Mouse (Mus musculus) intestine, postnatal 0 days (tissue): ENCODE results near the gene Cdc42se2. TPM values are rescaled to one million over a fixed set of nuclear protein-coding genes. Genes with fewer than 3 reads are reported as not detected.

Experiments used
- ATAC-seq: fragments of 200-750 bp; cut with Nextera tagmentation; 2 replicates; pipeline ENCODE4 v1.8.0; 2017; ENCODE audit warnings: mild to moderate bottlenecking, moderate TSS enrichment, moderate library complexity
- H3K27ac ChIP-seq: fragments of 300-500 bp; sonication (generic); 2 replicates; pipeline ENCODE4 v1.5.1; 2014; ENCODE audit warnings: mild to moderate bottlenecking, low read depth, low read length, moderate library complexity
- H3K27me3 ChIP-seq: fragments of 300-500 bp; sonication (generic); replicated peaks from 2 replicates; pipeline ENCODE4 v1.6.1; 2014; ENCODE audit warnings: low read length, mixed read lengths; ENCODE audit not compliant: control insufficient read depth, insufficient read depth
- H3K36me3 ChIP-seq: fragments of 300-500 bp; sonication (generic); 2 replicates; pipeline ENCODE4 v1.6.1; 2014; ENCODE audit warnings: mild to moderate bottlenecking, moderate library complexity; ENCODE audit not compliant: control insufficient read depth, insufficient read depth
- H3K4me1 ChIP-seq: fragments of 300-500 bp; sonication (generic); replicated peaks from 2 replicates; pipeline ENCODE4 v1.6.1; 2014; ENCODE audit warnings: antibody characterized with exemption, low read length, mixed read lengths; ENCODE audit not compliant: control insufficient read depth, insufficient read depth
- H3K4me2 ChIP-seq: fragments of 300-500 bp; sonication (generic); replicated peaks from 2 replicates; pipeline ENCODE4 v1.6.1; 2014; ENCODE audit warnings: low read depth, mild to moderate bottlenecking, moderate library complexity
- H3K4me3 ChIP-seq: fragments of 300-500 bp; sonication (generic); 2 replicates; pipeline ENCODE4 v1.5.1; 2014; ENCODE audit warnings: low read depth, low read length
- H3K9ac ChIP-seq: fragments of 300-500 bp; sonication (generic); 2 replicates; pipeline ENCODE4 v1.6.1; 2014; ENCODE audit warnings: mild to moderate bottlenecking, low read depth, low read length
- H3K9me3 ChIP-seq: fragments of 300-500 bp; sonication (generic); 2 replicates; pipeline ENCODE4 v1.6.1; 2016; ENCODE audit warnings: mixed run types; ENCODE audit not compliant: control insufficient read depth
- CTCF ChIP-seq: sonication (generic); IDR thresholded peaks from 2 replicates; pipeline ENCODE4 v1.5.1; 2016; ENCODE audit warnings: low read depth, mild to moderate bottlenecking, control low read depth, antibody characterized with exemption, moderate library complexity
- WGBS: fragments of 180-500 bp; shearing (Covaris S2); extraction: QIAGEN DNeasy Blood & Tissue Kit; methylation state at CpG from one replicate; pipeline ENCODE4 v1.1.7; 2014; 5-methylcytosine and 5-hydroxymethylcytosine counted together
- polyA plus RNA-seq: library from polyadenylated mRNA; unstranded; fragments of >200 nt; fragmentation: Nextera tagmentation; extraction: Ambion mirVana; gene quantifications from 2 replicates; pipeline ENCODE4 v1.2.1, GENCODE M21; 2015

The Cdc42se2 gene
- polyA plus RNA-seq, 1 experiment from 2014 or later: 58.8 TPM

DNA sequence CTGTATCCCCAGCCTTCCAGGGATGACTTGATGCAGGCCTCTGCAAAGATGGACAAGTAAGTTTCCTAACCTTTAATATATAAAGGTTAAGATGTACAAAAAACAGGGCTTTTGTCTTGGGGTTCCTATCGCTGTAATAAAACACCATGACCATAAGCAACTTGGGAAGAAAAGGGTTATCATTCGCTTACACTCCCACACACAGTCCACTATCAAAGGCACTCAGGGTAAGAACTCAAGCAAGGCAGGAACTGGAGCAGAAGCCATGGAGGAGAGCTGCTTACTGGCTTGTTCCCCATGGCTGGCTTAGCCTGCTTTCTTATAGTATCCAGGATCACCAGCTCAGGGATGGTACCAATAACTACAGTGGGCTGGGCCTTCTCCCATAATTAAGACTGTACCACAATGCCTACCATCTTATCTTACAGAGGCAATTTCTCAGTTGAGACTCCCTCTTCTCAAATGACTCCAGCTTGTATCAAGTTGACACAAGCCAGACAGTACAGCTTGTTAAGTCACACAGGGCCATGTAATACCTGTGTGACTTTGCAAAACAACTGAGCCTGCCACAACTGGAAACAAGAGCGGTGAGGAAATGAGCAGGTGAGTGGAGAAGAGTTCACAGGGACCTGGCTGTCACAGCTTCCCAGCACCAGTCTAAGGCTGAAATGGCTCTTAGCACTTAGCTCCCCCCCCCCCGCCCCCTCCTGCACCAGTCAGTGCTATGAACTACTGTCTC is 48.3 kb downstream of the Cdc42se2 start:
- no peak for ATAC-seq
- TF ChIP-seq CTCF: no peak

GRCm38 (mm10) chr11:54736903-54737302 is 50.6 kb downstream of the Cdc42se2 start:
- H3K9me3 ChIP-seq: no peaks in the 10 kb centered on the region
- 80% methylated on average over 5 of the region's 5 CpGs for WGBS
- no peak overlapping the region for H3K4me2 ChIP-seq
- H3K27ac ChIP-seq: no peak overlapping the region
- H3K4me3 ChIP-seq: no peak overlapping the region
- no peak overlapping the region for H3K9ac ChIP-seq
- no peak for TF ChIP-seq CTCF
- H3K4me1 ChIP-seq: no peaks in the 10 kb centered on the region
- H3K27me3 ChIP-seq: no peaks in the 10 kb centered on the region
- H3K36me3 ChIP-seq: peaks cover 27% of the 10 kb centered on the region
- no peak for ATAC-seq

More for the DNA sequence above, 48.3 kb downstream of the Cdc42se2 start:
- H3K4me3 ChIP-seq: no peak overlapping the region
- peaks cover 25% of the 10 kb centered on the region for H3K36me3 ChIP-seq
- H3K4me2 ChIP-seq: no peak overlapping the region
- no peak overlapping the region for H3K9ac ChIP-seq
- no peaks in the 10 kb centered on the region for H3K4me1 ChIP-seq
- 92% methylated on average over 4 of the region's 4 CpGs for WGBS
- H3K27me3 ChIP-seq: no peaks in the 10 kb centered on the region
- H3K27ac ChIP-seq: no peak overlapping the region
- no peaks in the 10 kb centered on the region for H3K9me3 ChIP-seq

GRCm38 (mm10) chr11:54735114-54735513 is 52.4 kb downstream of the Cdc42se2 start:
- Histone ChIP-seq H3K9me3 (no peaks in the 10 kb centered on the region), H3K4me2 (no peak overlapping the region), H3K9ac (no peak overlapping the region), H3K36me3 (peaks cover 22% of the 10 kb centered on the region), H3K4me1 (no peaks in the 10 kb centered on the region), H3K27ac (no peak overlapping the region), H3K4me3 (no peak overlapping the region), H3K27me3 (no peaks in the 10 kb centered on the region)
- ATAC-seq: no peak
- WGBS: 81% methylated on average over 1 of the region's 1 CpGs
- TF ChIP-seq CTCF: no peak

DNA sequence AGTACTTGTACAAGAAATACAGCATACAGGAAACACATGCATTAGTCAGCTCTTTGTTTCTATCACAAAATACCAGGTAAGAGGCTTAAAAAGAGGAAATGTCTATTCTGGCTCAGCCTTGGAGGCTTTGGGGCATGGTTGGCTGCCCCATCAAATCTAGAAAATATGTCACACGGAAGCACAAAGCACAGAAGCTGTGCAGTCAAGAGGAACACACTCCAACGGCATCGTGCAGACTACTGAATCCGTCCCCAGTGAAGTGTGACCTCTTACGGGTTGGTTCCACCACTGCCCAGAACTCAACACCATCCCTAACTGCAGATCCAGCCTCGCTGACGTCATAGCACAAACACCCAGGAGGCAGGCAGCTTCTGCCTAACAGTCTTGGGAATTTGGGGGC is 53.9 kb downstream of the Cdc42se2 start:
- no peak overlapping the region for H3K27ac ChIP-seq
- no peaks in the 10 kb centered on the region for H3K4me1 ChIP-seq
- H3K4me2 ChIP-seq: no peak overlapping the region
- H3K36me3 ChIP-seq: peaks cover 9% of the 10 kb centered on the region
- H3K9me3 ChIP-seq: no peaks in the 10 kb centered on the region
- no peak for ATAC-seq
- no peak overlapping the region for H3K9ac ChIP-seq
- WGBS: 84% methylated on average over 7 of the region's 7 CpGs
- TF ChIP-seq CTCF: no peak
- no peaks in the 10 kb centered on the region for H3K27me3 ChIP-seq
- no peak overlapping the region for H3K4me3 ChIP-seq

DNA sequence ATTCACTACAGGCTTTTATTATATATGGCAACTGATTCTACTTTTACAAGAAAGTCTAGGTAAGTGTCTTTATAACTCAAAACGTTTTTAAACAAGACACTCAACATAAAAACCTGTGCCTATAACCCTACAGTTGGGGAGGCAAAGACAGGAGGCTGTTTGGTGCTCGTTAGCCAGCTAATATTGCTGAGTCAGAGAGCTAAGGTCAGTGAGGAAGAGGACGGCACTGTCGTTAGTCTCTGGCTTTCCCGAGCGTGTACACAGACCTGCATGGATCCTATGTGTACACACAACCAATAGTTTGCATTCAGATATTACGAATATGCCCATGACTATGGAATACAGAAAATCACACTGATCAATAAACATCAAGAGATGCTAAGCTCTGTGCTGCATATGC is 56.1 kb downstream of the Cdc42se2 start:
- Histone ChIP-seq H3K4me2 (no peak overlapping the region), H3K27ac (no peak overlapping the region), H3K27me3 (no peaks in the 10 kb centered on the region), H3K4me1 (no peaks in the 10 kb centered on the region), H3K4me3 (no peak overlapping the region), H3K36me3 (peaks cover 9% of the 10 kb centered on the region), H3K9ac (no peak overlapping the region), H3K9me3 (no peaks in the 10 kb centered on the region)
- WGBS: 46% methylated on average over 7 of the region's 7 CpGs
- no peak for TF ChIP-seq CTCF
- no peak for ATAC-seq

- Histone ChIP-seq H3K9me3 (no peaks in the 10 kb centered on the region), H3K4me3 (no peak overlapping the region), H3K4me1 (no peaks in the 10 kb centered on the region), H3K4me2 (no peak overlapping the region), H3K27ac (no peak overlapping the region), H3K36me3 (peaks cover 9% of the 10 kb centered on the region), H3K27me3 (no peaks in the 10 kb centered on the region), H3K9ac (no peak overlapping the region)
- ATAC-seq: no peak
- WGBS: 82% methylated on average over 5 of the region's 5 CpGs
- no peak for TF ChIP-seq CTCF
Observed at GRCm38 (mm10) chr11:54730931-54731330, 56.5 kb downstream of the Cdc42se2 start.
